23 mouse cellular contexts compared by ENCODE assay signal in the genomic region with DNA sequence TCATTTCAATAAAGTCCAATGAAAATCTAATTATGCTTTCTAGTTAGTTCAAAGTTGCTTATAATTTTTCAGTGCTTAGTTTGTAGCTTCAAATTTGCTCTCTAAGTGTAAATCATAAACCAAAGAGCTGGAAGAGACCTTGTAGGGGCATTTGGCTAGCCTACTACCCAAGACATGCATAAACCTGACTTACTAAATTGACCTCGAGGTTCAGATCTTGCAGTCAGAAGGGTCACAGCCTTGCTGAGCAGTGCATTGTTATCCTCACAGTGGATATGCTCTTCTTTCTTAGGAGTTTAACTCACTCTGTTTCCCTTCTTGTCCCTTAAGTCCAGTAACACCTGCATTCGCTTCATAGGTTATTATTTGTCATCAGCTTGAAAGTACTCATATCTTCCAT.
"Had no signal": no experiment of that assay in that cellular context is flagged by ENCODE, and none has a peak within 500 bp of the region (broad histone marks: within the 10 kb centered on the region; RNA-seq: fewer than 3 reads in every experiment).

No protein-coding gene starts in this region.

- H3K9me3 ChIP-seq: limb, embryonic 10.5 days; limb, embryonic 13.5 days; liver, embryonic 12.5 days; liver, embryonic 15.5 days; lung, embryonic 15.5 days; midbrain, embryonic 12.5 days; midbrain, embryonic 15.5 days; neural tube, embryonic 12.5 days; neural tube, embryonic 15.5 days had no signal

- H3K4me2 ChIP-seq: limb, embryonic 13.5 days; liver, embryonic 12.5 days; liver, embryonic 15.5 days; lung, embryonic 15.5 days; midbrain, embryonic 12.5 days; midbrain, embryonic 15.5 days; neural tube, embryonic 12.5 days; neural tube, embryonic 15.5 days had no signal

- H3K4me3 ChIP-seq: layer of hippocampus, adult 2 months; limb, embryonic 10.5 days; limb, embryonic 13.5 days; liver, embryonic 12.5 days; liver, embryonic 15.5 days; lung, embryonic 15.5 days; midbrain, embryonic 12.5 days; midbrain, embryonic 15.5 days; neural tube, embryonic 12.5 days; neural tube, embryonic 15.5 days had no signal

- H3K27me3 ChIP-seq: limb, embryonic 13.5 days; liver, embryonic 12.5 days; liver, embryonic 15.5 days; lung, embryonic 15.5 days; midbrain, embryonic 12.5 days; midbrain, embryonic 15.5 days; neural tube, embryonic 12.5 days; neural tube, embryonic 15.5 days had no signal

- H3K4me1 ChIP-seq: limb, embryonic 10.5 days; limb, embryonic 13.5 days; liver, embryonic 12.5 days; liver, embryonic 15.5 days; midbrain, embryonic 12.5 days; midbrain, embryonic 15.5 days; neural tube, embryonic 12.5 days; neural tube, embryonic 15.5 days had no signal

- ATAC-seq: inflammation-experienced regulatory T-cells, adult 6 months; intestine, embryonic 16.5 days; liver, embryonic 12.5 days; midbrain, embryonic 15.5 days had no signal

- H3K36me3 ChIP-seq: limb, embryonic 10.5 days; limb, embryonic 13.5 days; liver, embryonic 12.5 days; liver, embryonic 15.5 days; lung, embryonic 15.5 days; midbrain, embryonic 12.5 days; midbrain, embryonic 15.5 days; neural tube, embryonic 12.5 days; neural tube, embryonic 15.5 days had no signal

- DNase-seq: layer of hippocampus, adult 9-11 months; liver; lung, adult 18-20 months; right cerebral cortex, adult 18-20 months; right cerebral cortex, postnatal 14 days; right cerebral cortex, postnatal 4 days; thymus, adult 2 months; thymus, postnatal 14 days; thymus, postnatal 4 days had no signal

- H3K27ac ChIP-seq: layer of hippocampus, adult 2 months; limb, embryonic 10.5 days; limb, embryonic 13.5 days; liver, embryonic 12.5 days; liver, embryonic 15.5 days; lung, embryonic 15.5 days; macrophage; midbrain, embryonic 12.5 days; midbrain, embryonic 15.5 days; neural tube, embryonic 12.5 days; neural tube, embryonic 15.5 days; stomach, postnatal 0 days had no signal

- H3K9ac ChIP-seq: limb, embryonic 13.5 days; liver, embryonic 12.5 days; liver, embryonic 15.5 days; lung, embryonic 15.5 days; midbrain, embryonic 12.5 days; midbrain, embryonic 15.5 days; neural tube, embryonic 12.5 days; neural tube, embryonic 15.5 days had no signal
